Mouse (Mus musculus) limb, embryonic 12.5 days (tissue): ENCODE results near the gene H3f3b. TPM values are rescaled to one million over a fixed set of nuclear protein-coding genes. Genes with fewer than 3 reads are reported as not detected.
"Not testable (repeated sequence)": the region's sequence is repeated elsewhere in the genome, so short reads cannot be mapped to it uniquely, and the experiment has no call there.

Experiments used
- ATAC-seq: fragments of 200-750 bp; cut with Nextera tagmentation; 2 replicates; pipeline ENCODE4 v1.8.0; 2017; ENCODE audit warnings: low read depth, moderate TSS enrichment; ENCODE audit not compliant: insufficient number of reproducible peaks, insufficient read depth, low FRiP score, low TSS enrichment
- H3K27ac ChIP-seq: fragments of 300-500 bp; sonication (generic); 2 replicates; pipeline ENCODE4 v1.5.1; 2016; ENCODE audit warnings: mild to moderate bottlenecking, moderate library complexity
- H3K27me3 ChIP-seq: fragments of 300-500 bp; sonication (generic); 2 replicates; pipeline ENCODE4 v1.6.1; 2016; ENCODE audit warnings: mild to moderate bottlenecking, moderate library complexity
- H3K36me3 ChIP-seq: fragments of 300-500 bp; sonication (generic); 2 replicates; pipeline ENCODE4 v1.6.1; 2016; ENCODE audit warnings: mild to moderate bottlenecking, moderate library complexity
- H3K4me1 ChIP-seq: fragments of 300-500 bp; sonication (generic); replicated peaks from 2 replicates; pipeline ENCODE4 v1.6.1; 2016
- H3K4me2 ChIP-seq: fragments of 300-500 bp; sonication (generic); 2 replicates; pipeline ENCODE4 v1.6.1; 2016; ENCODE audit warnings: mild to moderate bottlenecking, moderate library complexity
- H3K4me3 ChIP-seq: fragments of 300-500 bp; sonication (generic); replicated peaks from 2 replicates; pipeline ENCODE4 v1.5.1; 2016; ENCODE audit warnings: mild to moderate bottlenecking
- H3K9ac ChIP-seq: fragments of 300-500 bp; sonication (generic); replicated peaks from 2 replicates; pipeline ENCODE4 v1.6.1; 2016; ENCODE audit warnings: mild to moderate bottlenecking, moderate library complexity
- H3K9me3 ChIP-seq: fragments of 300-500 bp; sonication (generic); 2 replicates; pipeline ENCODE4 v1.6.1; 2016; ENCODE audit warnings: mild to moderate bottlenecking, moderate library complexity
- WGBS: fragments of 180-500 bp; shearing (Covaris S2); methylation state at CpG from one replicate; pipeline ENCODE4 v1.1.7; 2016; 5-methylcytosine and 5-hydroxymethylcytosine counted together
- polyA plus RNA-seq: library from polyadenylated mRNA; unstranded; fragments of >200 nt; fragmentation: Nextera tagmentation; extraction: Ambion mirVana; gene quantifications from 2 replicates; pipeline ENCODE4 v1.2.1, GENCODE M21; 2016

Gene H3f3b
- polyA plus RNA-seq, 1 experiment from 2014 or later: 2,474 TPM

GRCm38 (mm10) chr11:116029086-116029865 is 1.5 kb upstream of the H3f3b start:
- WGBS: 86% methylated on average over 6 of the region's 6 CpGs
- Histone ChIP-seq H3K9me3 (no peaks in the 10 kb centered on the region), H3K36me3 (0 out of 2 replicates have a peak, but pooled peaks cover 13% of the 10 kb centered on the region), H3K27ac (no peak overlapping the region; the same call in 1 of the 2 replicates), H3K4me1 (peaks cover 17% of the 10 kb centered on the region), H3K4me3 (peak overlapping the region; percentile 72), H3K4me2 (peak overlapping the region; percentile 91), H3K9ac (peak overlapping the region; percentile 93; the same call in 1 of the 2 replicates), H3K27me3 (no peaks in the 10 kb centered on the region)
- ATAC-seq: no peak

GRCm38 (mm10) chr11:116028177-116028865 is 559 bp upstream of the H3f3b start:
- no peaks in the 10 kb centered on the region for H3K9me3 ChIP-seq
- H3K4me2 ChIP-seq: no peak overlapping the region
- no peak overlapping the region for H3K4me3 ChIP-seq
- H3K9ac ChIP-seq: no peak overlapping the region
- 86% methylated on average over 9 of the region's 9 CpGs for WGBS
- 0 out of 2 replicates have a peak, but pooled peaks cover 12% of the 10 kb centered on the region for H3K36me3 ChIP-seq
- ATAC-seq: no peak
- no peaks in the 10 kb centered on the region for H3K27me3 ChIP-seq
- H3K4me1 ChIP-seq: peaks cover 17% of the 10 kb centered on the region
- no peak overlapping the region for H3K27ac ChIP-seq

- no peak for ATAC-seq
- no peak overlapping the region for H3K9ac ChIP-seq
- H3K36me3 ChIP-seq: peaks cover 23% of the 10 kb centered on the region
- peaks cover 14% of the 10 kb centered on the region for H3K4me1 ChIP-seq
- no peaks in the 10 kb centered on the region for H3K27me3 ChIP-seq
- 90% methylated on average over 3 of the region's 3 CpGs for WGBS
- no peak overlapping the region for H3K4me2 ChIP-seq
- H3K4me3 ChIP-seq: no peak overlapping the region
- peak overlapping the region; percentile 24; the same call in 1 of the 2 replicates for H3K27ac ChIP-seq
- no peaks in the 10 kb centered on the region for H3K9me3 ChIP-seq
Observed at GRCm38 (mm10) chr11:116025056-116025845, 2.5 kb downstream of the H3f3b start.

GRCm38 (mm10) chr11:116024356-116024808 is 3.4 kb downstream of the H3f3b start:
- Histone ChIP-seq H3K27me3 (no peaks in the 10 kb centered on the region), H3K36me3 (peaks cover 23% of the 10 kb centered on the region), H3K4me3 (peak overlapping the region; percentile 96), H3K4me1 (peaks cover 14% of the 10 kb centered on the region), H3K4me2 (peak overlapping the region; percentile 66), H3K9ac (peak overlapping the region; percentile 100), H3K27ac (peak overlapping the region; percentile 100), H3K9me3 (no peaks in the 10 kb centered on the region)
- peak; percentile 97 for ATAC-seq
- under 1% methylated on average over 37 of the region's 37 CpGs for WGBS

GRCm38 (mm10) chr11:116023771-116024355 is 3.9 kb downstream of the H3f3b start:
- peak overlapping the region; percentile 96 for H3K4me3 ChIP-seq
- H3K4me1 ChIP-seq: peaks cover 14% of the 10 kb centered on the region
- no peaks in the 10 kb centered on the region for H3K9me3 ChIP-seq
- peak overlapping the region; percentile 66 for H3K4me2 ChIP-seq
- peaks cover 23% of the 10 kb centered on the region for H3K36me3 ChIP-seq
- ATAC-seq: peak; percentile 70
- peak overlapping the region; percentile 100 for H3K27ac ChIP-seq
- H3K9ac ChIP-seq: peak overlapping the region; percentile 100
- H3K27me3 ChIP-seq: no peaks in the 10 kb centered on the region
- under 1% methylated on average over 57 of the region's 57 CpGs for WGBS

GRCm38 (mm10) chr11:116023074-116023770 is 4.5 kb downstream of the H3f3b start:
- WGBS: 6% methylated on average over 18 of the region's 18 CpGs

GRCm38 (mm10) chr11:116022256-116022780 is 5.4 kb downstream of the H3f3b start:
- peak overlapping the region; percentile 40; the same call in 1 of the 2 replicates for H3K9ac ChIP-seq
- H3K4me1 ChIP-seq: peaks cover 14% of the 10 kb centered on the region
- peaks cover 23% of the 10 kb centered on the region for H3K36me3 ChIP-seq
- 71% methylated on average over 4 of the region's 4 CpGs for WGBS
- no peaks in the 10 kb centered on the region for H3K9me3 ChIP-seq
- peak overlapping the region; percentile 96 for H3K4me3 ChIP-seq
- no peak for ATAC-seq
- H3K4me2 ChIP-seq: peak overlapping the region; percentile 66
- no peak overlapping the region for H3K27ac ChIP-seq
- no peaks in the 10 kb centered on the region for H3K27me3 ChIP-seq

More at GRCm38 (mm10) chr11:116023074-116023770, 4.5 kb downstream of the H3f3b start:
- peak overlapping the region; percentile 66 for H3K4me2 ChIP-seq
- H3K4me1 ChIP-seq: peaks cover 14% of the 10 kb centered on the region
- ATAC-seq, H3K27me3 ChIP-seq, H3K9me3 ChIP-seq: not testable (repeated sequence)
- H3K9ac ChIP-seq: peak overlapping the region; percentile 100
- H3K27ac ChIP-seq: peak overlapping the region; percentile 100
- H3K4me3 ChIP-seq: peak overlapping the region; percentile 96
- peaks cover 23% of the 10 kb centered on the region for H3K36me3 ChIP-seq

- H3K27ac ChIP-seq: peak overlapping the region; percentile 14; the same call in 1 of the 2 replicates
- WGBS: 82% methylated on average over 6 of the region's 6 CpGs
- no peak for ATAC-seq
Observed at GRCm38 (mm10) chr11:116021328-116022220, 6.2 kb downstream of the H3f3b start.

GRCm38 (mm10) chr11:116020519-116020922 is 7.2 kb downstream of the H3f3b start:
- Histone ChIP-seq H3K4me1 (peaks cover 14% of the 10 kb centered on the region), H3K27ac (no peak overlapping the region), H3K4me2 (no peak overlapping the region), H3K27me3 (no peaks in the 10 kb centered on the region), H3K9me3 (no peaks in the 10 kb centered on the region), H3K9ac (no peak overlapping the region), H3K4me3 (no peak overlapping the region), H3K36me3 (peaks cover 23% of the 10 kb centered on the region)
- no peak for ATAC-seq
- WGBS: 36% methylated on average over 1 of the region's 1 CpGs

More at GRCm38 (mm10) chr11:116021328-116022220, 6.2 kb downstream of the H3f3b start:
- no peaks in the 10 kb centered on the region for H3K27me3 ChIP-seq
- no peak overlapping the region for H3K9ac ChIP-seq
- H3K4me2 ChIP-seq: peak overlapping the region; percentile 66
- H3K9me3 ChIP-seq: no peaks in the 10 kb centered on the region
- H3K4me1 ChIP-seq: peaks cover 14% of the 10 kb centered on the region
- H3K36me3 ChIP-seq: peaks cover 23% of the 10 kb centered on the region
- H3K4me3 ChIP-seq: peak overlapping the region; percentile 96
